10 mouse cellular contexts compared by ENCODE assay signal in the genomic region with DNA sequence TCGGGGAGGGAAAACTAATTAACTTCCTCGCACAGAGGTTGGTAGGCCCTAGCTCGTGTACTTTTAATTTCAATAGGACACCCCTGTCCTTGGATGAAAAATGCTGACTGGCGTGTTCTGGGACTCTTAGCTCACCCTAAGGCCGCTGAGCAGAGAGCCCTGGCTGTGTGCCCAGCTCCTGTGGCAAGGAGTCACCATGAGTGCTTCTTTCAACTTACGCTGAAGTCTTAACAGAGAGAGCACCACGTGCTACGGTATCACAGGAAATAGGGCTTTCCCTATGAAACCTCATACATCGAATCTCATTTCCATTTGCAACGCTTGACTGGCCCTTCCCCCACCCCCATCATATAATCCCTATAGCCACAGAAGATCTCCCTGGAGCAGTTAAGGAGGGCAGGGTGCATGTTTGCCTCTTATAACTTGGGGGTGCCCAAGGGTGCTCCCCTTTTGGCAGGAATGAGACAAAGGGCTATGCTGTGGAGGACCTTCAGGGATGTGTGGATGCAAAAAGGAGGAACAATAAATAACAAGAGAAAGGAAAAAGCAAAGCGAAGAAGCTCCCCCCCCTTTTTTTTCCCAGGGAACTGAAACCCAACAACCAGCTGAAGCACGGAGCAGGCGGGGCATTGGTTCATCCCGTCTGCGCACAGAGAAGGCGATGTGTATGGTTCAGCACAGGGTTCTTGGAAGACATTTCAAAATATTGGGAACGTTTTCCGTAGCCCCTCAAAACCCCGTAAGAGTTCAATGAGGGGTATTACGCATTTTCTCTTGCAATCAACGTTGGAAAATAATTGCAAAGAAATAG. TPM values are rescaled to one million over a fixed set of nuclear protein-coding genes. Genes with fewer than 3 reads are reported as not detected.
DNase-seq lines count a peak whose midpoint lies in the region; ATAC-seq and TF ChIP-seq lines count a peak whose summit lies in the region.
"Had no signal": no experiment of that assay in that cellular context is flagged by ENCODE, and none has a peak within 500 bp of the region (broad histone marks: within the 10 kb centered on the region; RNA-seq: fewer than 3 reads in every experiment).

No protein-coding gene starts in this region.

- 52% methylated on average over 21 of the region's 21 CpGs for WGBS in forebrain, embryonic 13.5 days
- WGBS in limb, embryonic 14.5 days: 58% methylated on average over 21 of the region's 21 CpGs

- peak overlapping the region; percentile 32 for H3K4me2 ChIP-seq in forebrain, embryonic 13.5 days
- no peak overlapping the region for H3K4me2 ChIP-seq in limb, embryonic 14.5 days (replicated peaks; ENCODE audit: low read depth, low read length, severe bottlenecking)
- H3K4me2 ChIP-seq in myocyte (ENCODE audit: low read depth): peak overlapping the region; percentile 48

- peaks cover 18% of the 10 kb centered on the region for H3K4me1 ChIP-seq in forebrain, embryonic 13.5 days
- H3K4me1 ChIP-seq in limb, embryonic 14.5 days (ENCODE audit: control insufficient read depth, insufficient read depth, low read length): peaks cover 8% of the 10 kb centered on the region

- ATAC-seq in forebrain, embryonic 13.5 days: peak; percentile 88
- ATAC-seq in limb, embryonic 14.5 days (ENCODE audit: low FRiP score, low read depth): peak; percentile 68; the same call in 1 of the 2 replicates
- ATAC-seq: Patski had no signal

- peak; percentile 58 for DNase-seq in layer of hippocampus, adult 11-12 months (ENCODE audit: low spot score)
- DNase-seq in layer of hippocampus, adult 9-10 months (ENCODE audit: low spot score): no peak
- DNase-seq in adipocyte (ENCODE audit: low spot score): peak; percentile 27
- DNase-seq in heart, postnatal 14 days: peak; percentile 82
- DNase-seq in limb, embryonic 14.5 days (ENCODE audit: low spot score): peak; percentile 79
- no peak for DNase-seq in T-cell, adult 2 months (ENCODE audit: low spot score)

- no peaks in the 10 kb centered on the region for H3K9me3 ChIP-seq in forebrain, embryonic 13.5 days (replicated peaks)
- no peaks in the 10 kb centered on the region for H3K9me3 ChIP-seq in limb, embryonic 14.5 days (ENCODE audit: control insufficient read depth, low read length)

- no peak overlapping the region for H3ac ChIP-seq in myocyte (ENCODE audit: control insufficient read depth, insufficient read length)

- H3K27me3 ChIP-seq in forebrain, embryonic 13.5 days: no peaks in the 10 kb centered on the region
- H3K27me3 ChIP-seq in limb, embryonic 14.5 days (ENCODE audit: control insufficient read depth, insufficient read depth, low read length): no peaks in the 10 kb centered on the region
- no peaks in the 10 kb centered on the region for H3K27me3 ChIP-seq in myocyte (ENCODE audit: control insufficient read depth, insufficient read depth, insufficient read length)

- no peak for TF ChIP-seq POLR2A in limb, embryonic 14.5 days (IDR thresholded peaks at IDR 0.05; ENCODE audit: borderline replicate concordance, extremely low read depth, insufficient read depth, insufficient read length)
- TF ChIP-seq POLR2A in myocyte (IDR thresholded peaks at IDR 0.05; ENCODE audit: insufficient read length, low read depth): no peak

- no peaks in the 10 kb centered on the region for H3K79me2 ChIP-seq in myocyte (ENCODE audit: control insufficient read depth, insufficient read depth)

- H3K27ac ChIP-seq in forebrain, embryonic 13.5 days: no peak overlapping the region
- H3K27ac ChIP-seq in limb, embryonic 14.5 days (replicated peaks; ENCODE audit: low read depth, low read length): no peak overlapping the region
- H3K27ac ChIP-seq: left cerebral cortex, adult 2 months had no signal

- no peak overlapping the region for H3K9ac ChIP-seq in forebrain, embryonic 13.5 days
- no peak overlapping the region for H3K9ac ChIP-seq in limb, embryonic 14.5 days (ENCODE audit: low read depth, low read length, severe bottlenecking)

- no peak overlapping the region for H3K4me3 ChIP-seq in forebrain, embryonic 13.5 days
- H3K4me3 ChIP-seq in limb, embryonic 14.5 days (replicated peaks; ENCODE audit: low read length): no peak overlapping the region
- H3K4me3 ChIP-seq in myocyte: no peak overlapping the region
- H3K4me3 ChIP-seq: left cerebral cortex, adult 2 months had no signal

- intact Hi-C loops in heart, postnatal 14 days (cut with DNase I): no loop called here

- no peaks in the 10 kb centered on the region for H3K36me3 ChIP-seq in forebrain, embryonic 13.5 days (ENCODE audit: poor library complexity, severe bottlenecking)
- no peaks in the 10 kb centered on the region for H3K36me3 ChIP-seq in limb, embryonic 14.5 days (ENCODE audit: control insufficient read depth, insufficient read depth, low read length)
- no peaks in the 10 kb centered on the region for H3K36me3 ChIP-seq in myocyte (ENCODE audit: control insufficient read depth, insufficient read depth)

TF ChIP-seq in myocyte, 11 proteins besides CTCF, POLR2A, EP300 and RAD21:
- TF ChIP-seq CEBPB (IDR thresholded peaks at IDR 0.05; ENCODE audit: insufficient read depth, poor library complexity, severe bottlenecking) (no peak), USF1 (IDR thresholded peaks at IDR 0.05; ENCODE audit: low read depth) (no peak), MYOD1 (IDR thresholded peaks at IDR 0.05; ENCODE audit: control insufficient read depth in 1 of 3, insufficient read length in 2 of 3, low read depth in 2 of 3) (no peak), E2F4 (IDR thresholded peaks at IDR 0.05; ENCODE audit: insufficient read depth) (no peak), POLR2AphosphoS2 (IDR thresholded peaks at IDR 0.05; ENCODE audit: insufficient read length, low read depth) (no peak)
TF ChIP-seq in myocyte: peak in this region for 0.

RNA-seq across cellular contexts. Expression of a gene that starts 39.0 kb away (rescaled TPM):
- not detected in 2 replicates for polyA plus RNA-seq in forebrain, embryonic 13.5 days (2015; fragmentation: Nextera tagmentation; extraction: Ambion mirVana)
- not detected for total RNA-seq in heart, postnatal 14 days (2021)
- polyA plus RNA-seq in limb, embryonic 14.5 days (2012; rRNA removed): not detected in 2 replicates
- polyA plus RNA-seq in limb, embryonic 14.5 days (2014; fragmentation: Nextera tagmentation; extraction: Ambion mirVana): not detected in 2 replicates
- polyA plus RNA-seq in myocyte (2012; fragmentation: generic; extraction: Trizol): not detected
- total RNA-seq: left cerebral cortex, adult 2 months had no signal
- polyA plus RNA-seq: Patski had no signal

Comparison
In these comparisons a context has a peak if more than half of its experiments do, and no peak if none do; other contexts are left out.
1. DNase-seq: peak in layer of hippocampus, adult 11-12 months (single experiment), adipocyte (single experiment), heart, postnatal 14 days (2 of 2) and limb, embryonic 14.5 days (single experiment); none in layer of hippocampus, adult 9-10 months (single experiment) and T-cell, adult 2 months (single experiment).